In the genomic region with DNA sequence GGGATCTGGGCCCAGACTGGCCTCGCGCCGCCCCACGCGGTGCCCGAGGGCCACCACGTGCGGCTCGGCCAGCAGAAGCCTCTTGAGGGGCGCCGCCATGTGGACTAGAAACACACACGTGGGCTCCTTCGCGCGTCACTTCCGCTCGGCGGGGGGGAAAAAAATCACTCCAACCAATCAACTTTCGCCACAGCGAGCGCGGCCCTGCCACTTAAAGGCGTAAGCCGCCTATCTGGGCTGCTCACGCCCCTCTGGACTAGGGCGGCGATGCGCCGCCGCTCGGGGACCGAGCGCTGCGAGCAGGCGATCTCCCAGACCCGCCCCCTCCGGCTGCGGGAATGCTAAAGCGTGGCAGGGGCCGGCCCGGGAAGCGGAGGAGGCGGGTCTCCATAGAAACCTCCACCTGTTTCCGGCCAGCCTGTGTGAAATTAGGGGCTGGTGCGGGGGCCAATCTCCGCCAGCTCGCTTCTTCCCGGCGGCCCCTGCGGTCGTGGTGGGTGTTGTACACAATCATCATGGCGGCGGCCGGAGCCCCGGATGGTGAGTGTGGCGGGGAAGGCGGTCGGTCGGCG, we compare ENCODE assay signal across 8 mouse cellular contexts. TPM values are rescaled to one million over a fixed set of nuclear protein-coding genes. Genes with fewer than 3 reads are reported as not detected.
DNase-seq lines count a peak whose midpoint lies in the region; ATAC-seq lines count a peak whose summit lies in the region.

TSS of gene Ubfd1 (plus strand) at position 231 of the 572 bp plus-strand sequence.
TSS of gene Ears2 (minus strand) at position 319 of the 572 bp plus-strand sequence.

- peak within 1 kb of the TSS; percentile 96 for H3K27ac ChIP-seq in hindbrain, embryonic 13.5 days

- H3K4me3 ChIP-seq in hindbrain, embryonic 13.5 days: peak within 1 kb of the TSS; percentile 99

- no peaks in the 10 kb centered on the region for H3K27me3 ChIP-seq in hindbrain, embryonic 13.5 days

- peaks cover 28% of the 10 kb centered on the region for H3K36me3 ChIP-seq in hindbrain, embryonic 13.5 days

- DNase-seq in NIH3T3 (ENCODE audit: low read depth): peak; percentile 96
- peak; percentile 98 to 99 for DNase-seq in cerebellum, postnatal 10 days
- DNase-seq in frontal cortex, postnatal 14 days (ENCODE audit: low spot score in 2 of 2): peak; percentile 95 to 97
- peak; percentile 87 to 98 for DNase-seq in layer of hippocampus, postnatal 25 days (ENCODE audit: extremely low spot score in 1 of 2, low spot score in 1 of 2)
- DNase-seq in lung, postnatal 25 days (ENCODE audit: low spot score): peak; percentile 96
- peak; percentile 97 for DNase-seq in retina, embryonic 14.5 days (ENCODE audit: low spot score)
- DNase-seq in thymus, postnatal 4 days: peak; percentile 92

- peaks cover 38% of the 10 kb centered on the region for H3K4me1 ChIP-seq in hindbrain, embryonic 13.5 days (replicated peaks)

- H3K9me3 ChIP-seq in hindbrain, embryonic 13.5 days: no peaks in the 10 kb centered on the region

- WGBS in hindbrain, embryonic 13.5 days: under 1% methylated on average over 59 of the region's 60 CpGs

- peak within 1 kb of the TSS; percentile 98 for H3K9ac ChIP-seq in hindbrain, embryonic 13.5 days

- ATAC-seq in hindbrain, embryonic 13.5 days (ENCODE audit: low FRiP score): peak; percentile 99

- peak within 1 kb of the TSS; percentile 67 for H3K4me2 ChIP-seq in hindbrain, embryonic 13.5 days

RNA-seq across cellular contexts. Expression of gene Ubfd1, which starts in this region (rescaled TPM):
- 72.1 and 72.4 TPM in 2 replicates for polyA plus RNA-seq in hindbrain, embryonic 13.5 days (2015; fragmentation: Nextera tagmentation; extraction: Ambion mirVana)
- 10 to 100 TPM; 50.9 to 61.2 TPM for total RNA-seq in layer of hippocampus, postnatal 25 days (2021)

RNA-seq across cellular contexts. Expression of gene Ears2, which starts in this region (rescaled TPM):
- polyA plus RNA-seq in hindbrain, embryonic 13.5 days (2015; fragmentation: Nextera tagmentation; extraction: Ambion mirVana): 10.2 and 10.4 TPM in 2 replicates
- 1 to 10 TPM; 8.6 to 9.5 TPM for total RNA-seq in layer of hippocampus, postnatal 25 days (2021)

Comparison
In these comparisons a context has a peak if more than half of its experiments do, and no peak if none do; other contexts are left out.
1. Peak in every context shown above with its lines: DNase-seq, ATAC-seq, H3K4me3 ChIP-seq and H3K27ac ChIP-seq.